Mouse (Mus musculus): ENCODE measurements around the gene Gm21958. TPM values are rescaled to one million over a fixed set of nuclear protein-coding genes. Genes with fewer than 3 reads are reported as not detected.

Gm21958 gene
- not detected for total RNA-seq (2023)

GRCm38 (mm10) chr3:54714253-54714652 lies at the start of gene Gm21958:
Gene Gm21958, minus strand, starts transcription at chr3:54714353.

GRCm38 (mm10) chr3:54755145-54756041 lies 41.2 kb upstream of the Gm21958 start, which contains the start of gene Smad9:
Gene Smad9, plus strand, starts transcription at chr3:54755582.

GRCm38 (mm10) chr3:54735247-54736046 lies 21.3 kb upstream of the Gm21958 start, which contains the start of the genes Exosc8 and Alg5:
Gene Exosc8, minus strand, starts transcription at chr3:54735393.
Gene Alg5, plus strand, starts transcription at chr3:54735539.

GRCm38 (mm10) chr3:54692202-54693055 lies 21.7 kb downstream of the Gm21958 start, which contains the start of gene Supt20:
Gene Supt20, plus strand, starts transcription at chr3:54692807.

Other genes starting within 250 kb of the Gm21958 start
- gene Supt20, start 21.5 kb downstream of the Gm21958 start, total RNA-seq (2023) = 142 TPM
- 108 TPM for gene Exosc8, start 21.0 kb upstream of the Gm21958 start, total RNA-seq (2023)
- gene Alg5, start 21.2 kb upstream of the Gm21958 start, total RNA-seq (2023) = 26.8 TPM
- not detected for gene Smad9, start 41.2 kb upstream of the Gm21958 start, total RNA-seq (2023)
- gene Rfxap, start 93.4 kb upstream of the Gm21958 start, total RNA-seq (2023) = 32.6 TPM
- not detected for gene Sertm1, start 201.5 kb upstream of the Gm21958 start, total RNA-seq (2023)

Measured in CD8-positive naive resting alpha-beta T cell, adult 57 days (primary cell).